Mouse (Mus musculus): ENCODE results near the gene Tmem91. TPM values are rescaled to one million over a fixed set of nuclear protein-coding genes. Genes with fewer than 3 reads are reported as not detected.
"Not testable (repeated sequence)": the region's sequence is repeated elsewhere in the genome, so short reads cannot be mapped to it uniquely, and the experiment has no call there.

Gene Tmem91
- 4.2 and 5.9 TPM in 2 replicates for polyA plus RNA-seq (2014; fragmentation: Nextera tagmentation; extraction: Ambion mirVana)

GRCm38 (mm10) chr7:25674719-25675300 lies at the start of gene Tmem91:
Tmem91 (minus strand) TSS chr7:25675166.
- Histone ChIP-seq H3K4me1 (ENCODE audit: control insufficient read depth, insufficient read depth, low read length) (peaks cover 8% of the 10 kb centered on the region; the same call in 1 of the 2 replicates), H3K9ac (replicated peaks; ENCODE audit: low read depth, low read length) (peak within 1 kb of the TSS; percentile 33; the same call in 1 of the 2 replicates), H3K27me3 (ENCODE audit: control insufficient read depth, insufficient read depth, low read length) (peaks cover 16% of the 10 kb centered on the region), H3K4me3 (ENCODE audit: low read depth, low read length) (peak within 1 kb of the TSS; percentile 34), H3K27ac (ENCODE audit: low read length) (no peak within 1 kb of the TSS), H3K9me3 (ENCODE audit: control insufficient read depth, low read depth, low read length) (no peaks in the 10 kb centered on the region), H3K4me2 (replicated peaks; ENCODE audit: low read depth, low read length) (peak within 1 kb of the TSS; percentile 69), H3K36me3 (ENCODE audit: control insufficient read depth, insufficient read depth, low read length) (no peaks in the 10 kb centered on the region)
- 1% methylated on average over 29 of the region's 29 CpGs for WGBS
- ATAC-seq (ENCODE audit: insufficient number of reproducible peaks, insufficient read depth, low FRiP score, low read depth): no peak; the same call in 1 of the 2 replicates

DNA sequence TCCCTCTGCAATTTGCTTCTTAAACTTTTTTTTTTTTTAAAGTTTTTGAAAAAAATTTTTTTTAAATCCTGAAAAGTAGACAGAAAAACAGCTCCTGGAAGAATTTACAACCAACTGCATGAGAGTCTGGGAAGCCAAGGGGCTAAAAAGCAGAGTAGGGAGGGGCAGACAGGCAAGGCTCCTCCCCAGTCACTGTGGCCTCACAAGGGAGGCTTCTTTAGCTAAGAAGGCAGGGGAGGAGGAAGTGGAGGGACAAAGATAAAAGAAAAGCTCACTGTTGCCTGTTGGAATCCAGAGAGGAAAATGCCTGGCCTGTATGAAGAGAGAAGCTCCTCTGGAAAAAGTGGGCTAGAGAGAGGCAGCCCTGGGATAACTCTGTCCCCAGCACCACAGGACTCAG lies 46.8 kb upstream of the Tmem91 start:
- H3K4me2 ChIP-seq (replicated peaks; ENCODE audit: low read depth, low read length); ATAC-seq (ENCODE audit: insufficient number of reproducible peaks, insufficient read depth, low FRiP score, low read depth); H3K9me3 ChIP-seq (ENCODE audit: control insufficient read depth, low read depth, low read length); H3K4me3 ChIP-seq (ENCODE audit: low read depth, low read length); H3K27me3 ChIP-seq (ENCODE audit: control insufficient read depth, insufficient read depth, low read length); H3K9ac ChIP-seq (replicated peaks; ENCODE audit: low read depth, low read length); H3K27ac ChIP-seq (ENCODE audit: low read length): not testable (repeated sequence)
- peaks cover 11% of the 10 kb centered on the region; the same call in 1 of the 2 replicates for H3K4me1 ChIP-seq (ENCODE audit: control insufficient read depth, insufficient read depth, low read length)
- H3K36me3 ChIP-seq (ENCODE audit: control insufficient read depth, insufficient read depth, low read length): peaks cover 61% of the 10 kb centered on the region

DNA sequence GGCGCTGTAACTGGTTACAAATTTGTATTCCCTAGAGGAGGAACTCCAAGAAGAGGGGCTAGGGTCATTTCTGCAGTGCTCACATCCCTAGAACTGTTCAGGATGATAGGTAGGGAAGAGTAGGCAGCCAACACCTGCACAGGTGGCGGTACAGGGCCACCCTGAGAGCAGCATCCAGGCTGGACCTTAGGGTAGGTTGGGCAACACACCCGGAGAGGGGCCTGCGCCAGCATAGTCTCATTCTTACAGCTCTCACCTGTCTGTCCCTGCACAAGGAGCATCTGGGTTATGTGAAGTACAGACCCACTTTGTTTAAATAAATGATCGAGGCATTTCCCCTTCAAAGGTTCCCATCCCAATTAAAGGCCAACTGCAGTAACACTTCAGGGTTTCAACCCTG lies 45.8 kb upstream of the Tmem91 start:
- no peak for ATAC-seq (ENCODE audit: insufficient number of reproducible peaks, insufficient read depth, low FRiP score, low read depth)
- peaks cover 54% of the 10 kb centered on the region for H3K36me3 ChIP-seq (ENCODE audit: control insufficient read depth, insufficient read depth, low read length)
- H3K4me1 ChIP-seq (ENCODE audit: control insufficient read depth, insufficient read depth, low read length): peaks cover 11% of the 10 kb centered on the region; the same call in 1 of the 2 replicates
- no peak overlapping the region for H3K27ac ChIP-seq (ENCODE audit: low read length)
- H3K27me3 ChIP-seq (ENCODE audit: control insufficient read depth, insufficient read depth, low read length): no peaks in the 10 kb centered on the region
- no peak overlapping the region for H3K9ac ChIP-seq (replicated peaks; ENCODE audit: low read depth, low read length)
- no peak overlapping the region for H3K4me2 ChIP-seq (replicated peaks; ENCODE audit: low read depth, low read length)
- 86% methylated on average over 5 of the region's 5 CpGs for WGBS
- H3K4me3 ChIP-seq (ENCODE audit: low read depth, low read length): no peak overlapping the region
- no peaks in the 10 kb centered on the region for H3K9me3 ChIP-seq (ENCODE audit: control insufficient read depth, low read depth, low read length)

DNA sequence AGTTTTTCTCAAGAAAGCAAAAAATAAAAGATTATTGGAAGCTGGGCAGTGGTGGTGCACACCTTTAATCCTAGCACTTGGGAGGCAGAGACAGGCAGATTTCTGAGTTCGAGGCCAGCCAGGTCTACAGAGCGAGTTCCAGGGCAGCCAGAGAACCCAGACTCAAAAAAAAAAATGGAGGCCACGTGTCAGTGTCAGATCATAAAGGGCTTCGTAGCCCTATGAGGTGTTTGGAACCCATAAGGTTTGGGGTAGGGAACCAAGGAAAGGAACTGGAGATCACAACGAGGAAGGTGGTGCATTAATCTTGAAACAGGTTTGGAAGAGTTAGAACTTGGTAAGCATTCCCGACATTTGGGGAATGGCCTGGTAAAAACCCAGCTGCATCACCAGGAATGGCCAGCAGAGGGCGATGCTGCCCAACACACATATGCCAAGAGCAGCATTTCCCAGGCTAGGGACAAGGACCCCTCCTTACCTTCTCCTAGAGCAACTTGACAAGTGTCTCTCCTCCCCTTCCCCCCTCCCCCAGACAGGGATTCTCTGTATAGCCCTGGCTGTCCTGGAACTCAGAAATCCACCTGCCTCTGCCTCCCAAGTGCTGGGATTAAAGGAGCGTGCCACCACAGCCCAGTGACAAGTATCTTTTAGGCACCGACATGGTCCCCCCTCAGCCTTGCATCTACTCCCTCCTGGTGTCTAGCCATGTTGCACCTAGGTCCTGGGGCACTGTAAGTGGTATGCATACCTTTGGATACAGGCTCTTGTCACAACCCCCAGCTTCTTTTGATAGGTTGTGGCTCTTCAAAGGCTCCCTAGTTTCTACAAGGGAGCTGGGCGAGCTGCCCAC lies 45.0 kb upstream of the Tmem91 start:
- no peaks in the 10 kb centered on the region for H3K9me3 ChIP-seq (ENCODE audit: control insufficient read depth, low read depth, low read length)
- H3K36me3 ChIP-seq (ENCODE audit: control insufficient read depth, insufficient read depth, low read length): peaks cover 54% of the 10 kb centered on the region
- no peak for ATAC-seq (ENCODE audit: insufficient number of reproducible peaks, insufficient read depth, low FRiP score, low read depth)
- H3K27ac ChIP-seq (ENCODE audit: low read length): peak overlapping the region; percentile 69; the same call in 1 of the 2 replicates
- no peaks in the 10 kb centered on the region for H3K27me3 ChIP-seq (ENCODE audit: control insufficient read depth, insufficient read depth, low read length)
- peak overlapping the region; percentile 73; the same call in 1 of the 2 replicates for H3K4me3 ChIP-seq (ENCODE audit: low read depth, low read length)
- whole genome bisulfite sequencing: 58% methylated on average over 10 of the region's 10 CpGs
- peaks cover 11% of the 10 kb centered on the region; the same call in 1 of the 2 replicates for H3K4me1 ChIP-seq (ENCODE audit: control insufficient read depth, insufficient read depth, low read length)
- no peak overlapping the region for H3K4me2 ChIP-seq (replicated peaks; ENCODE audit: low read depth, low read length)
- H3K9ac ChIP-seq (replicated peaks; ENCODE audit: low read depth, low read length): no peak overlapping the region

DNA sequence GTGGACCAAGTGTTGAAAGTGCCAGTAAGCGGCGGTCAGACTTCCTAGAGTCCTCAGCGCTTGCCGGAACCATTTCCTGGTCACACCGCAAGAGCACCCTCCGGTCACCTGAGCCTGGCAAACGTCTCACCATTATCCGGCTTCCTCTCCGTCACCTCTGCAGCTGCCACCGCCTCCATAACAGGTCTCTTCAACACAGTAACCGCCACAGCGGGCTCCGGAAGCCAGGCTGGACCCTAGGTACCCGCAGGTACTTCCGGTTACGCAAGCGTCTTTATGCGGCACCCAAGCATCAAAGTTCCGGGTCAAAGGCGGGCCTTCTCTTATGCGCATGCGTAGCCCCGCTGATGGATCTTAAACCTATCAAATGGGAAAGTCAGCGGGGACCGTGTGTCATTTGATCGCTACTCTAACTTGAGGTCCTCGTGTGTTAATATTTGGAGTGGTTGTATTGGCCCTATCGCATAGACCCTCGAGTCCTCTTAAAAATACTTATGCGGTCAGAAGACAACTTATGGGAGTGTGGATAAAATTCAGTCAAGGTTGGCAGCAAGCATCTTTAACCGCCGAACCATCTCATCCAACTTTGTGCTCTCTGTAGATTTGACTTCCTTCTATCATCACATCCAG lies 43.9 kb upstream of the Tmem91 start, which contains the start of gene Ccdc97:
Ccdc97 (minus strand) TSS at position 301 of the 630 bp plus-strand sequence.
- Histone ChIP-seq H3K27ac (ENCODE audit: low read length) (peak within 1 kb of the TSS; percentile 69), H3K36me3 (ENCODE audit: control insufficient read depth, insufficient read depth, low read length) (peaks cover 54% of the 10 kb centered on the region), H3K9me3 (ENCODE audit: control insufficient read depth, low read depth, low read length) (no peaks in the 10 kb centered on the region), H3K9ac (replicated peaks; ENCODE audit: low read depth, low read length) (peak within 1 kb of the TSS; percentile 51), H3K4me3 (ENCODE audit: low read depth, low read length) (peak within 1 kb of the TSS; percentile 73), H3K27me3 (ENCODE audit: control insufficient read depth, insufficient read depth, low read length) (no peaks in the 10 kb centered on the region), H3K4me2 (replicated peaks; ENCODE audit: low read depth, low read length) (peak within 1 kb of the TSS; percentile 92), H3K4me1 (ENCODE audit: control insufficient read depth, insufficient read depth, low read length) (peaks cover 11% of the 10 kb centered on the region; the same call in 1 of the 2 replicates)
- peak; percentile 86 for ATAC-seq (ENCODE audit: insufficient number of reproducible peaks, insufficient read depth, low FRiP score, low read depth)
- WGBS: 4% methylated on average over 32 of the region's 32 CpGs

DNA sequence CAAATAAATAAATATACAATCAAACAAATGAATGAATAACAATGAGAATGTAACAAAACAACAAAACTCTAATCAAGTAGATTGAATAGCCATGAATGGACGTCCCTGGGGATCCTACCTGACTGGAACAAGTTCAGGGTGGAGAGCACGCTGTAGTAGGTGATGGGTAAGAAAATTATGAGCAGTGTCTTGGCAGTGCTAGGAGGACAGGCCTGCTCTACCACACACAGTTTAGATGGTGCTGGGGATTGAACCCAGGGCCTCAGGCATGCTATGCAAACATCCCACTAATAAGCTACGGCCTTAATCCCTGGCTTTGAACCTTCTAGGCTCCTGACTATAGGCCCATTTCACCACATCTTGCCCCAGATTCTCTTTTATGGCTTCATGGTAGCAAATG lies 42.5 kb upstream of the Tmem91 start:
- peak overlapping the region; percentile 92 for H3K4me2 ChIP-seq (replicated peaks; ENCODE audit: low read depth, low read length)
- H3K9ac ChIP-seq (replicated peaks; ENCODE audit: low read depth, low read length): peak overlapping the region; percentile 51
- WGBS: 90% methylated on average over 3 of the region's 3 CpGs
- no peak for ATAC-seq (ENCODE audit: insufficient number of reproducible peaks, insufficient read depth, low FRiP score, low read depth)
- H3K4me3 ChIP-seq (ENCODE audit: low read depth, low read length): peak overlapping the region; percentile 73; the same call in 1 of the 2 replicates
- peaks cover 11% of the 10 kb centered on the region; the same call in 1 of the 2 replicates for H3K4me1 ChIP-seq (ENCODE audit: control insufficient read depth, insufficient read depth, low read length)
- no peaks in the 10 kb centered on the region for H3K27me3 ChIP-seq (ENCODE audit: control insufficient read depth, insufficient read depth, low read length)
- H3K27ac ChIP-seq (ENCODE audit: low read length): no peak overlapping the region
- H3K36me3 ChIP-seq (ENCODE audit: control insufficient read depth, insufficient read depth, low read length): peaks cover 53% of the 10 kb centered on the region
- no peaks in the 10 kb centered on the region for H3K9me3 ChIP-seq (ENCODE audit: control insufficient read depth, low read depth, low read length)

GRCm38 (mm10) chr7:25715731-25716271 lies 40.8 kb upstream of the Tmem91 start:
- H3K27ac ChIP-seq (ENCODE audit: low read length): no peak overlapping the region
- H3K36me3 ChIP-seq (ENCODE audit: control insufficient read depth, insufficient read depth, low read length): peaks cover 41% of the 10 kb centered on the region
- H3K27me3 ChIP-seq (ENCODE audit: control insufficient read depth, insufficient read depth, low read length): no peaks in the 10 kb centered on the region
- 95% methylated on average over 22 of the region's 22 CpGs for WGBS
- peaks cover 21% of the 10 kb centered on the region; the same call in 1 of the 2 replicates for H3K4me1 ChIP-seq (ENCODE audit: control insufficient read depth, insufficient read depth, low read length)
- H3K4me3 ChIP-seq (ENCODE audit: low read depth, low read length): no peak overlapping the region
- no peak for ATAC-seq (ENCODE audit: insufficient number of reproducible peaks, insufficient read depth, low FRiP score, low read depth)
- H3K4me2 ChIP-seq (replicated peaks; ENCODE audit: low read depth, low read length): no peak overlapping the region
- no peaks in the 10 kb centered on the region for H3K9me3 ChIP-seq (ENCODE audit: control insufficient read depth, low read depth, low read length)
- no peak overlapping the region for H3K9ac ChIP-seq (replicated peaks; ENCODE audit: low read depth, low read length)

- 89% methylated on average over 8 of the region's 8 CpGs for WGBS
- H3K9me3 ChIP-seq (ENCODE audit: control insufficient read depth, low read depth, low read length): no peaks in the 10 kb centered on the region
- no peaks in the 10 kb centered on the region for H3K27me3 ChIP-seq (ENCODE audit: control insufficient read depth, insufficient read depth, low read length)
- peaks cover 36% of the 10 kb centered on the region for H3K36me3 ChIP-seq (ENCODE audit: control insufficient read depth, insufficient read depth, low read length)
- ATAC-seq (ENCODE audit: insufficient number of reproducible peaks, insufficient read depth, low FRiP score, low read depth): no peak
- H3K4me1 ChIP-seq (ENCODE audit: control insufficient read depth, insufficient read depth, low read length): peaks cover 33% of the 10 kb centered on the region; the same call in 1 of the 2 replicates
- no peak overlapping the region for H3K4me2 ChIP-seq (replicated peaks; ENCODE audit: low read depth, low read length)
- no peak overlapping the region for H3K9ac ChIP-seq (replicated peaks; ENCODE audit: low read depth, low read length)
- no peak overlapping the region for H3K27ac ChIP-seq (ENCODE audit: low read length)
- H3K4me3 ChIP-seq (ENCODE audit: low read depth, low read length): no peak overlapping the region
Observed at GRCm38 (mm10) chr7:25714581-25714980, 39.6 kb upstream of the Tmem91 start.

Data from stomach, embryonic 14.5 days (tissue).